Mouse (Mus musculus) hindbrain, embryonic 11.5 days (tissue): ENCODE measurements around the gene Ppp6c. TPM values are rescaled to one million over a fixed set of nuclear protein-coding genes. Genes with fewer than 3 reads are reported as not detected.

Experiments used
- ATAC-seq: fragments of 200-750 bp; cut with Nextera tagmentation; 2 replicates; pipeline ENCODE4 v1.8.0; 2017; ENCODE audit warnings: mild to moderate bottlenecking, moderate TSS enrichment, moderate library complexity; ENCODE audit not compliant: low FRiP score
- DNase-seq: peaks from one replicate; pipeline ENCODE4 v3.0.0-alpha.2; 2015; ENCODE audit warnings: low spot score
- H3K27ac ChIP-seq: fragments of 300-500 bp; sonication (generic); 2 replicates; pipeline ENCODE4 v1.5.1; 2014; ENCODE audit warnings: mild to moderate bottlenecking, low read depth, low read length
- H3K27me3 ChIP-seq: fragments of 300-500 bp; sonication (generic); 2 replicates; pipeline ENCODE4 v1.6.1; 2014; ENCODE audit warnings: mild to moderate bottlenecking, low read length, moderate library complexity, mixed read lengths; ENCODE audit not compliant: control insufficient read depth, insufficient read depth
- H3K36me3 ChIP-seq: fragments of 300-500 bp; sonication (generic); 2 replicates; pipeline ENCODE4 v1.6.1; 2014; ENCODE audit warnings: mild to moderate bottlenecking, low read length, moderate library complexity, mixed read lengths; ENCODE audit not compliant: control insufficient read depth, insufficient read depth
- H3K4me1 ChIP-seq: fragments of 300-500 bp; sonication (generic); replicated peaks from 2 replicates; pipeline ENCODE4 v1.6.1; 2014; ENCODE audit warnings: low read length, mixed read lengths; ENCODE audit not compliant: control insufficient read depth, insufficient read depth
- H3K4me2 ChIP-seq: fragments of 300-500 bp; sonication (generic); replicated peaks from 2 replicates; pipeline ENCODE4 v1.6.1; 2014; ENCODE audit warnings: mild to moderate bottlenecking, low read depth, low read length
- H3K4me3 ChIP-seq: fragments of 300-500 bp; sonication (generic); 2 replicates; pipeline ENCODE4 v1.5.1; 2014; ENCODE audit warnings: low read depth, low read length
- H3K9ac ChIP-seq: fragments of 300-500 bp; sonication (generic); 2 replicates; pipeline ENCODE4 v1.6.1; 2014; ENCODE audit warnings: low read depth, low read length
- H3K9me3 ChIP-seq: fragments of 300-500 bp; sonication (generic); 2 replicates; pipeline ENCODE4 v1.6.1; 2016; ENCODE audit warnings: low read length; ENCODE audit not compliant: control insufficient read depth
- WGBS: fragments of 180-500 bp; shearing (Covaris S2); extraction: QIAGEN DNeasy Blood & Tissue Kit; methylation state at CpG from one replicate; pipeline ENCODE4 v1.1.7; 2014; 5-methylcytosine and 5-hydroxymethylcytosine counted together
- polyA plus RNA-seq: library from polyadenylated mRNA; unstranded; fragments of >200 nt; fragmentation: Nextera tagmentation; extraction: Ambion mirVana; gene quantifications from 2 replicates; pipeline ENCODE4 v1.2.1, GENCODE M21; 2014

Ppp6c gene
- polyA plus RNA-seq, 1 experiment from 2014 or later, result 96.3 TPM

GRCm38 (mm10) chr2:39219034-39219433, 7.2 kb downstream of the Ppp6c start:
- no peaks in the 10 kb centered on the region for H3K4me1 ChIP-seq
- H3K4me3 ChIP-seq, result no peak overlapping the region
- DNase-seq (no peak), ATAC-seq (no peak)
- 96% methylated on average over 3 of the region's 3 CpGs for WGBS
- no peaks in the 10 kb centered on the region for H3K36me3 ChIP-seq
- H3K4me2 ChIP-seq, result no peak overlapping the region
- no peaks in the 10 kb centered on the region for H3K9me3 ChIP-seq
- no peak overlapping the region for H3K27ac ChIP-seq
- H3K9ac ChIP-seq, result no peak overlapping the region
- H3K27me3 ChIP-seq, result no peaks in the 10 kb centered on the region

- no peaks in the 10 kb centered on the region for H3K9me3 ChIP-seq
- no peaks in the 10 kb centered on the region for H3K27me3 ChIP-seq
- no peak overlapping the region for H3K4me2 ChIP-seq
- H3K4me1 ChIP-seq, result no peaks in the 10 kb centered on the region
- WGBS, result 96% methylated on average over 4 of the region's 4 CpGs
- no peak for DNase-seq
- no peak overlapping the region for H3K27ac ChIP-seq
- no peak for ATAC-seq
- no peaks in the 10 kb centered on the region for H3K36me3 ChIP-seq
- H3K9ac ChIP-seq, result no peak overlapping the region
- H3K4me3 ChIP-seq, result no peak overlapping the region
These were observed 9.1 kb downstream of the Ppp6c start for GRCm38 (mm10) chr2:39217150-39217549.

- H3K27ac ChIP-seq, result no peak overlapping the region
- no peaks in the 10 kb centered on the region for H3K36me3 ChIP-seq
- no peak overlapping the region for H3K4me2 ChIP-seq
- no peaks in the 10 kb centered on the region for H3K27me3 ChIP-seq
- 93% methylated on average over 4 of the region's 4 CpGs for WGBS
- no peaks in the 10 kb centered on the region for H3K4me1 ChIP-seq
- no peak overlapping the region for H3K9ac ChIP-seq
- H3K9me3 ChIP-seq, result no peaks in the 10 kb centered on the region
- H3K4me3 ChIP-seq, result no peak overlapping the region
- ATAC-seq (no peak), DNase-seq (no peak)
These were observed 15.5 kb downstream of the Ppp6c start for GRCm38 (mm10) chr2:39210738-39211137.

- 95% methylated on average over 2 of the region's 2 CpGs for WGBS
- no peaks in the 10 kb centered on the region for H3K4me1 ChIP-seq
- H3K27ac ChIP-seq, result no peak overlapping the region
- H3K27me3 ChIP-seq, result no peaks in the 10 kb centered on the region
- no peaks in the 10 kb centered on the region for H3K9me3 ChIP-seq
- H3K36me3 ChIP-seq, result no peaks in the 10 kb centered on the region
- no peak overlapping the region for H3K9ac ChIP-seq
- no peak for ATAC-seq
- no peak overlapping the region for H3K4me2 ChIP-seq
- no peak overlapping the region for H3K4me3 ChIP-seq
- no peak for DNase-seq
These were observed 22.9 kb downstream of the Ppp6c start for GRCm38 (mm10) chr2:39203359-39203758.

- H3K9me3 ChIP-seq, result no peaks in the 10 kb centered on the region
- H3K36me3 ChIP-seq, result no peaks in the 10 kb centered on the region
- H3K27ac ChIP-seq, result no peak overlapping the region
- DNase-seq (no peak), ATAC-seq (no peak)
- no peak overlapping the region for H3K9ac ChIP-seq
- H3K27me3 ChIP-seq, result no peaks in the 10 kb centered on the region
- H3K4me3 ChIP-seq, result no peak overlapping the region
- 91% methylated on average over 2 of the region's 2 CpGs for WGBS
- no peak overlapping the region for H3K4me2 ChIP-seq
- H3K4me1 ChIP-seq, result no peaks in the 10 kb centered on the region
These were observed 31.4 kb downstream of the Ppp6c start for GRCm38 (mm10) chr2:39194809-39195208.

GRCm38 (mm10) chr2:39190561-39191056, 35.6 kb downstream of the Ppp6c start, which contains the start of gene Scai:
Gene Scai (minus strand): TSS chr2:39190734.
- no peaks in the 10 kb centered on the region for H3K9me3 ChIP-seq
- peak within 1 kb of the TSS; percentile 87 for H3K4me3 ChIP-seq
- H3K4me2 ChIP-seq, result peak within 1 kb of the TSS; percentile 74
- peak within 1 kb of the TSS; percentile 95 for H3K9ac ChIP-seq
- H3K27ac ChIP-seq, result peak within 1 kb of the TSS; percentile 97
- DNase-seq, result peak; percentile 95
- no peaks in the 10 kb centered on the region for H3K27me3 ChIP-seq
- peak; percentile 100 for ATAC-seq
- WGBS, result under 1% methylated on average over 39 of the region's 41 CpGs
- no peaks in the 10 kb centered on the region for H3K4me1 ChIP-seq
- no peaks in the 10 kb centered on the region for H3K36me3 ChIP-seq

- H3K4me1 ChIP-seq, result no peaks in the 10 kb centered on the region
- DNase-seq (no peak), ATAC-seq (peak; percentile 93)
- WGBS, result under 1% methylated on average over 33 of the region's 39 CpGs
- peak overlapping the region; percentile 74 for H3K4me2 ChIP-seq
- no peaks in the 10 kb centered on the region for H3K36me3 ChIP-seq
- no peaks in the 10 kb centered on the region for H3K9me3 ChIP-seq
- peak overlapping the region; percentile 87 for H3K4me3 ChIP-seq
- H3K27ac ChIP-seq, result peak overlapping the region; percentile 97
- H3K9ac ChIP-seq, result peak overlapping the region; percentile 95
- no peaks in the 10 kb centered on the region for H3K27me3 ChIP-seq
These were observed 36.2 kb downstream of the Ppp6c start for GRCm38 (mm10) chr2:39189961-39190560.

- ATAC-seq, result no peak
- no peaks in the 10 kb centered on the region for H3K27me3 ChIP-seq
- H3K4me1 ChIP-seq, result no peaks in the 10 kb centered on the region
- H3K27ac ChIP-seq, result no peak overlapping the region
- H3K4me3 ChIP-seq, result no peak overlapping the region
- no peaks in the 10 kb centered on the region for H3K9me3 ChIP-seq
- H3K36me3 ChIP-seq, result no peaks in the 10 kb centered on the region
- WGBS, result 81% methylated on average over 3 of the region's 3 CpGs
- DNase-seq, result no peak
- H3K9ac ChIP-seq, result no peak overlapping the region
- H3K4me2 ChIP-seq, result no peak overlapping the region
These were observed 40.3 kb downstream of the Ppp6c start for GRCm38 (mm10) chr2:39185942-39186341.

- no peaks in the 10 kb centered on the region for H3K27me3 ChIP-seq
- no peak overlapping the region for H3K9ac ChIP-seq
- H3K27ac ChIP-seq, result no peak overlapping the region
- H3K4me3 ChIP-seq, result no peak overlapping the region
- DNase-seq (no peak), ATAC-seq (no peak)
- H3K36me3 ChIP-seq, result no peaks in the 10 kb centered on the region
- 95% methylated on average over 2 of the region's 2 CpGs for WGBS
- H3K9me3 ChIP-seq, result no peaks in the 10 kb centered on the region
- H3K4me1 ChIP-seq, result no peaks in the 10 kb centered on the region
- H3K4me2 ChIP-seq, result no peak overlapping the region
These were observed 42.7 kb downstream of the Ppp6c start for GRCm38 (mm10) chr2:39183587-39183986.
